Mouse (Mus musculus): Measurements from ENCODE around the gene Atf5. TPM values are rescaled to one million over a fixed set of nuclear protein-coding genes. Genes with fewer than 3 reads are reported as not detected.

Gene Atf5
- total and polyA plus RNA-seq, 3 experiments: 13.4 to 82.3 (median 71.1) TPM

DNA sequence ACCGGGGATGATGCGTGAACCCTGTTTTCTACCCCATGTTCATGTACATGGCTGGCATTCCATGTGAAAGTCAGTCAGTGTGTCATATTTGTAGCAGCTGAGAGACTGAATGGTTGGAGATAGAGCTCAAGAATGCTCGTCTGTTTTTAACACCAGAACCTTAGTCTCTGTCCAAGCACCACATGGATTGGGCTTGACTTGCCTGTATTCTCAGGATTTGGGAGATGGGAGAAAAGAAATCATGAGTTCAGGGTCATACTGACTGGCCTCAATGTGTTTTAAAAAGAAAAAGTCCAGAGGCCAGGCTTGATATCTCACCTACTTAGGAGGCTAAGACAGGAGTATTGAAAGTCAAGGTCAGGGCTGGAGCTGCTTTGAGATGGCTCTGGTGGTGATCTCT is 983 bp upstream of the Atf5 start:
- no peak for DNase-seq (ENCODE audit: extremely low read depth)
- dilution Hi-C loops (cut with MboI; ENCODE audit: extremely low pct_ligation_motif_present, extremely low pct_unique_long_range_greater_than_20kb, low sequenced_read_pairs) (no loop called here), in situ Hi-C loops (cut with MboI; ENCODE audit: low pct_ligation_motif_present, low pct_unique_long_range_greater_than_20kb, low sequenced_read_pairs) (no loop called here)
- Histone ChIP-seq H3K27ac (ENCODE audit: insufficient read depth, low read depth) (peak overlapping the region; percentile 97), H3K27me3 (replicated peaks) (no peaks in the 10 kb centered on the region), H3K9ac (ENCODE audit: insufficient read depth, low read depth) (peak overlapping the region; percentile 93), H3K4me3 (replicated peaks in 1 of 3; ENCODE audit: low read depth in 2 of 3, low read length in 2 of 3, poor library complexity in 1 of 3) (peak overlapping the region; percentile 77 to 89 (median 86)), H3K79me2 (replicated peaks; ENCODE audit: control insufficient read depth, extremely low read depth, insufficient read depth, poor library complexity, severe bottlenecking) (peaks cover 73% of the 10 kb centered on the region), H3K4me1 (ENCODE audit: control insufficient read depth in 1 of 2, insufficient read depth in 2 of 2) (peaks cover 26 to 44% of the 10 kb centered on the region in 2 experiments), H3K9me3 (replicated peaks; ENCODE audit: low read length) (no peaks in the 10 kb centered on the region), H3K4me2 (ENCODE audit: insufficient read depth, low read depth, poor library complexity, severe bottlenecking) (peak overlapping the region; percentile 95), H3K36me3 (replicated peaks in 1 of 2; ENCODE audit: control insufficient read depth in 1 of 2, insufficient read depth in 1 of 2, low read length in 1 of 2) (peaks cover 27 to 57% of the 10 kb centered on the region in 2 experiments)
- TF ChIP-seq SIN3A (IDR thresholded peaks at IDR 0.05; ENCODE audit: low read length) (0 out of 2 replicates have a peak, but pooled peaks have one; percentile 10), NELFE (IDR thresholded peaks at IDR 0.05; ENCODE audit: low read depth, low read length) (no peak)

DNA sequence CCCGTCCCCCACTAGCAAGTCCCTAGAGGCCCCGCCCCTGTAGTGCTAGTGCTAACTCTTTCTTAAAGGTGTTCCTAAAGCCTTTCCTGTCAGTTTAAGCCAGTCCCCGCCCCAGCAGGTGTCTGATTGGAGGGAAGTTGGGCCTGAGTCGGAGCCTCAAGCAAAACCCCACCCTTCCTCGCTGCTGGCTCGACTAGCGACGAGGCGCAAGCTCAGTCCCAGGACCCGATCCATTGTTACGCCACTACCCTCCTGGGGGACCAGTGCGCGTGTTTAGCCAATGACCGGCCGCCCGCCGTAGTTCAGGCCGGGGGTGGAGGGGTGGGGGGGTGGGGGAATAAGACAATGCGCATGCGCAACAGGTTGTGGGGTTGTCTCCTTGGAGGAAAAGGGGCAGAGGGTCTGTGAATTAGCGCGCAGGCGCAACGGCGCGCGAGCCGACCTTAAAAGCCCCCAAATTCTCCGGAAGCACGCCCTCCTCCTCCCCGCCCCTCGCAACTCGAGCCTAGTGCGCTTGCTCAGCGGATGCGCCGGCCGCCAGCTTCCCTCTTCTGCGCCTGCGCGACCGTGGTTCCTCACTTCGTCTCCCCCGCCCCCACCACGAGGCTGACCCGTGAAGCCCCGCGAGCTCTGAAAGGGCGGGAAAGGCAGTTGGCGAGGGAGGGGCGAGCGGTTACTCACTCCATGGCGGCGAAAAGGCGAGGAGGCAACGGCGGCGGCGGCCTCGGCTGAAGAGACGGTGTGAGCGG is 563 bp downstream of the Atf5 start, which contains the start of the genes Nup62 and Il4i1:
TSS of gene Nup62 (plus strand) at position 368 of the 749 bp plus-strand sequence.
TSS of gene Il4i1 (plus strand) at position 667 of the 749 bp plus-strand sequence.
- Histone ChIP-seq H3K79me2 (replicated peaks; ENCODE audit: control insufficient read depth, extremely low read depth, insufficient read depth, poor library complexity, severe bottlenecking) (peaks cover 60% of the 10 kb centered on the region), H3K4me1 (ENCODE audit: control insufficient read depth in 1 of 2, insufficient read depth in 2 of 2) (peaks cover 24 to 35% of the 10 kb centered on the region in 2 experiments), H3K27ac (ENCODE audit: insufficient read depth, low read depth) (peak within 1 kb of the TSS; percentile 97), H3K4me3 (replicated peaks in 1 of 3; ENCODE audit: low read depth in 2 of 3, low read length in 2 of 3, poor library complexity in 1 of 3) (peak within 1 kb of the TSS; percentile 77 to 89 (median 86)), H3K9ac (ENCODE audit: insufficient read depth, low read depth) (peak within 1 kb of the TSS; percentile 93), H3K9me3 (replicated peaks; ENCODE audit: low read length) (no peaks in the 10 kb centered on the region), H3K27me3 (replicated peaks) (no peaks in the 10 kb centered on the region), H3K36me3 (replicated peaks in 1 of 2; ENCODE audit: control insufficient read depth in 1 of 2, insufficient read depth in 1 of 2, low read length in 1 of 2) (peaks cover 42 to 65% of the 10 kb centered on the region in 2 experiments), H3K4me2 (ENCODE audit: insufficient read depth, low read depth, poor library complexity, severe bottlenecking) (peak within 1 kb of the TSS; percentile 95)
- peak; percentile 99 for DNase-seq (ENCODE audit: extremely low read depth)
- in situ Hi-C loops (cut with MboI; ENCODE audit: low pct_ligation_motif_present, low pct_unique_long_range_greater_than_20kb, low sequenced_read_pairs): no loop called here
- dilution Hi-C loops (cut with MboI; ENCODE audit: extremely low pct_ligation_motif_present, extremely low pct_unique_long_range_greater_than_20kb, low sequenced_read_pairs): no loop called here
- TF ChIP-seq NELFE (IDR thresholded peaks at IDR 0.05; ENCODE audit: low read depth, low read length) (no peak; the same call in 1 of the 2 replicates), USF2 (conservative IDR thresholded peaks at IDR 0.05; ENCODE audit: low read depth, low read length) (no peak), JUND (conservative IDR thresholded peaks at IDR 0.05; ENCODE audit: low read depth, low read length) (no peak), MAZ (IDR thresholded peaks at IDR 0.05; ENCODE audit: low read depth, low read length) (peak; percentile 96), HCFC1 (IDR thresholded peaks at IDR 0.05; ENCODE audit: low read depth, low read length) (peak; percentile 72), RAD21 (IDR thresholded peaks at IDR 0.05; ENCODE audit: low read depth, low read length) (no peak), PAX5 (IDR thresholded peaks at IDR 0.05; ENCODE audit: low read length) (no peak), MYC (IDR thresholded peaks at IDR 0.05; ENCODE audit: low read depth, low read length) (peak; percentile 59; the same call in 1 of the 2 replicates), ELF1 (IDR thresholded peaks at IDR 0.05; ENCODE audit: low read depth, low read length) (peak; percentile 75), SMC3 (IDR thresholded peaks at IDR 0.05; ENCODE audit: low read depth, low read length) (no peak), ZC3H11A (IDR thresholded peaks at IDR 0.05; ENCODE audit: low read depth, low read length) (no peak), BHLHE40 (IDR thresholded peaks at IDR 0.05; ENCODE audit: low read depth, low read length) (no peak), TCF12 (IDR thresholded peaks at IDR 0.05; ENCODE audit: low read depth, low read length) (peak; percentile 82; the same call in 1 of the 2 replicates), POLR2A (IDR thresholded peaks at IDR 0.05; ENCODE audit: low read depth, low read length) (peak; percentile 87), EP300 (IDR thresholded peaks at IDR 0.05; ENCODE audit: low read length) (no peak), MAFK (IDR thresholded peaks at IDR 0.05; ENCODE audit: insufficient replicate concordance, low read length) (no peak), MXI1 (IDR thresholded peaks at IDR 0.05; ENCODE audit: low read depth, low read length) (no peak), TBP (conservative IDR thresholded peaks at IDR 0.05; ENCODE audit: low read depth, low read length) (0 out of 2 replicates have a peak, but pooled peaks have one; percentile 6), RCOR1 (conservative IDR thresholded peaks at IDR 0.05; ENCODE audit: low read depth, low read length) (no peak), E2F4 (IDR thresholded peaks at IDR 0.05; ENCODE audit: insufficient replicate concordance, low read depth, low read length) (peak; percentile 83; the same call in 1 of the 2 replicates), MEF2A (IDR thresholded peaks at IDR 0.05; ENCODE audit: borderline replicate concordance, low read depth, low read length) (no peak), ZKSCAN1 (IDR thresholded peaks at IDR 0.05; ENCODE audit: borderline replicate concordance, low read depth, low read length) (no peak), KAT2A (IDR thresholded peaks at IDR 0.05; ENCODE audit: insufficient replicate concordance, low read length) (0 out of 2 replicates have a peak, but pooled peaks have one; percentile 49), CTCF (conservative IDR thresholded peaks at IDR 0.05 in 1 of 2, IDR thresholded peaks at IDR 0.05 in 1 of 2; ENCODE audit: low read depth in 2 of 2, low read length in 2 of 2) (no peak), CHD1 (IDR thresholded peaks at IDR 0.05; ENCODE audit: low read depth, low read length) (no peak), UBTF (IDR thresholded peaks at IDR 0.05; ENCODE audit: low read depth, low read length) (no peak), SIN3A (IDR thresholded peaks at IDR 0.05; ENCODE audit: low read length) (0 out of 2 replicates have a peak, but pooled peaks have one; percentile 40), MAX (IDR thresholded peaks at IDR 0.05; ENCODE audit: low read length) (peak; percentile 69), ETS1 (conservative IDR thresholded peaks at IDR 0.05; ENCODE audit: low read depth, low read length) (no peak), CHD2 (IDR thresholded peaks at IDR 0.05; ENCODE audit: low read length) (peak; percentile 97), ZMIZ1 (IDR thresholded peaks at IDR 0.05; ENCODE audit: low read depth, low read length) (no peak; the same call in 1 of the 2 replicates)

Data from CH12.LX (cell line).